Mouse (Mus musculus) spleen, adult 2 months (tissue): Measurements from ENCODE around the gene Cited2. TPM values are rescaled to one million over a fixed set of nuclear protein-coding genes. Genes with fewer than 3 reads are reported as not detected.
A peak's percentile ranks its signal among the peaks of the same experiment; 100 is the strongest.

Experiments used
- DNase-seq, 2 experiments: peaks; one replicate each; pipeline versions ENCODE4 v3.0.0 to v3.0.0-alpha.2; 2012 to 2021; ENCODE audit warnings: low spot score in 2 of 2, low read depth in 1 of 2
- H3K27ac ChIP-seq: fragments of 200-500 bp; 2 replicates; pipeline ENCODE4 v1.5.1; 2012; ENCODE audit warnings: low read length, inconsistent platforms; ENCODE audit not compliant: insufficient read depth
- H3K27me3 ChIP-seq: fragments of 200-500 bp; 2 replicates; pipeline ENCODE4 v1.6.1; 2012; ENCODE audit warnings: mild to moderate bottlenecking, moderate library complexity, low read length, inconsistent platforms; ENCODE audit not compliant: control insufficient read depth, insufficient read depth
- H3K36me3 ChIP-seq: fragments of 200-500 bp; 2 replicates; pipeline ENCODE4 v1.6.1; 2012; ENCODE audit warnings: mild to moderate bottlenecking, low read length, inconsistent platforms; ENCODE audit not compliant: control insufficient read depth, insufficient read depth
- H3K4me1 ChIP-seq: fragments of 200-500 bp; 2 replicates; pipeline ENCODE4 v1.6.1; 2011; ENCODE audit warnings: inconsistent platforms; ENCODE audit not compliant: control insufficient read depth, insufficient read depth, insufficient read length
- H3K4me3 ChIP-seq: fragments of 200-500 bp; 2 replicates; pipeline ENCODE4 v1.5.1; 2011; ENCODE audit warnings: mild to moderate bottlenecking, inconsistent platforms; ENCODE audit not compliant: insufficient read depth, insufficient read length; ENCODE audit errors: extremely low read depth
- CTCF ChIP-seq: fragments of 200-500 bp; IDR thresholded peaks from 2 replicates; pipeline ENCODE4 v1.5.1; 2011; ENCODE audit warnings: mild to moderate bottlenecking, inconsistent platforms; ENCODE audit not compliant: insufficient read depth, insufficient read length, insufficient replicate concordance; ENCODE audit errors: extremely low read depth
- POLR2A ChIP-seq: fragments of 200-500 bp; IDR thresholded peaks from 2 replicates; pipeline ENCODE4 v1.6.1; 2011; ENCODE audit warnings: low read depth, low read length, inconsistent platforms
- WGBS: fragments of 180-500 bp; shearing (Covaris S2); methylation state at CpG from one replicate; pipeline ENCODE4 v1.1.7; 2018; 5-methylcytosine and 5-hydroxymethylcytosine counted together
- polyA plus RNA-seq: library from polyadenylated mRNA; depleted of rRNA; stranded (reverse); fragments of >200 nt; gene quantifications from 2 replicates; pipeline ENCODE4 v1.2.3, GENCODE M21; 2012

Gene Cited2
- polyA plus RNA-seq, 1 experiment = 34.8 TPM

GRCm38 (mm10) chr10:17727926-17728279 lies 4.9 kb downstream of the Cited2 start:
- peak in 1 of 2 experiments; percentile 32 for DNase-seq
- no peak for TF ChIP-seq POLR2A
- TF ChIP-seq CTCF = peak; percentile 3; the same call in 1 of the 2 replicates
- no peaks in the 10 kb centered on the region for H3K4me1 ChIP-seq
- WGBS = 9% methylated on average over 5 of the region's 5 CpGs
- H3K27me3 ChIP-seq = no peaks in the 10 kb centered on the region
- H3K27ac ChIP-seq = no peak overlapping the region
- H3K36me3 ChIP-seq = no peaks in the 10 kb centered on the region
- no peak overlapping the region for H3K4me3 ChIP-seq

- no peaks in the 10 kb centered on the region for H3K27me3 ChIP-seq
- H3K4me3 ChIP-seq = no peak overlapping the region
- no peaks in the 10 kb centered on the region for H3K4me1 ChIP-seq
- 52% methylated on average over 4 of the region's 4 CpGs for WGBS
- DNase-seq = peak in 1 of 2 experiments; percentile 21
- no peak for TF ChIP-seq POLR2A
- TF ChIP-seq CTCF = no peak
- no peaks in the 10 kb centered on the region for H3K36me3 ChIP-seq
- no peak overlapping the region for H3K27ac ChIP-seq
These were observed 5.7 kb downstream of the Cited2 start for GRCm38 (mm10) chr10:17728711-17729110.

- no peaks in the 10 kb centered on the region for H3K4me1 ChIP-seq
- 81% methylated on average over 6 of the region's 6 CpGs for WGBS
These were observed 6.5 kb downstream of the Cited2 start for GRCm38 (mm10) chr10:17729476-17729875.

GRCm38 (mm10) chr10:17733057-17733456 lies 10.0 kb downstream of the Cited2 start:
- peak; percentile 66 to 73 for DNase-seq
- Histone ChIP-seq H3K27ac (no peak overlapping the region), H3K4me3 (no peak overlapping the region; the same call in 1 of the 2 replicates), H3K36me3 (no peaks in the 10 kb centered on the region), H3K4me1 (no peaks in the 10 kb centered on the region), H3K27me3 (no peaks in the 10 kb centered on the region)
- TF ChIP-seq POLR2A (no peak), CTCF (peak; percentile 48; the same call in 1 of the 2 replicates)
- WGBS = 20% methylated on average over 4 of the region's 4 CpGs

More at GRCm38 (mm10) chr10:17729476-17729875, 6.5 kb downstream of the Cited2 start:
- TF ChIP-seq POLR2A (no peak), CTCF (no peak)
- no peak for DNase-seq
- Histone ChIP-seq H3K36me3 (no peaks in the 10 kb centered on the region), H3K27ac (no peak overlapping the region), H3K4me3 (no peak overlapping the region), H3K27me3 (no peaks in the 10 kb centered on the region)

- H3K27me3 ChIP-seq = no peaks in the 10 kb centered on the region; the same call in 1 of the 2 replicates
- no peak overlapping the region for H3K27ac ChIP-seq
- DNase-seq = no peak
- WGBS = 84% methylated on average over 2 of the region's 2 CpGs
- no peak overlapping the region for H3K4me3 ChIP-seq
- TF ChIP-seq POLR2A (no peak), CTCF (no peak)
- H3K36me3 ChIP-seq = no peaks in the 10 kb centered on the region
- H3K4me1 ChIP-seq = no peaks in the 10 kb centered on the region
These were observed 19.6 kb downstream of the Cited2 start for GRCm38 (mm10) chr10:17742581-17742980.

- DNase-seq = no peak
- TF ChIP-seq CTCF (no peak), POLR2A (no peak)
These were observed 29.5 kb downstream of the Cited2 start for GRCm38 (mm10) chr10:17752478-17752877.

GRCm38 (mm10) chr10:17759772-17760171 lies 36.8 kb downstream of the Cited2 start:
- Histone ChIP-seq H3K27ac (no peak overlapping the region), H3K27me3 (no peaks in the 10 kb centered on the region), H3K4me3 (no peak overlapping the region), H3K4me1 (no peaks in the 10 kb centered on the region), H3K36me3 (no peaks in the 10 kb centered on the region)
- 87% methylated on average over 3 of the region's 3 CpGs for WGBS
- no peak for DNase-seq
- TF ChIP-seq CTCF (no peak), POLR2A (no peak)

More at GRCm38 (mm10) chr10:17752478-17752877, 29.5 kb downstream of the Cited2 start:
- H3K27ac ChIP-seq = no peak overlapping the region
- no peak overlapping the region for H3K4me3 ChIP-seq
- no peaks in the 10 kb centered on the region for H3K4me1 ChIP-seq
- H3K36me3 ChIP-seq = no peaks in the 10 kb centered on the region
- H3K27me3 ChIP-seq = no peaks in the 10 kb centered on the region
- WGBS = 88% methylated on average over 5 of the region's 5 CpGs
